Mouse (Mus musculus): ENCODE results near the gene Alkbh3. TPM values are rescaled to one million over a fixed set of nuclear protein-coding genes. Genes with fewer than 3 reads are reported as not detected.

The Alkbh3 gene
- polyA plus RNA-seq, 1 experiment from 2014 or later: 46.2 TPM

GRCm38 (mm10) chr2:93975526-93976435 lies 34.8 kb downstream of the Alkbh3 start:
- Histone ChIP-seq H3K9ac (ENCODE audit: low read length) (peak overlapping the region; percentile 51), H3K27ac (replicated peaks) (peak overlapping the region; percentile 86), H3K36me3 (ENCODE audit: control insufficient read depth, insufficient read depth, low read length) (no peaks in the 10 kb centered on the region; the same call in 1 of the 2 replicates), H3K4me3 (ENCODE audit: low read depth, low read length) (peak overlapping the region; percentile 34), H3K27me3 (ENCODE audit: control insufficient read depth, insufficient read depth, low read length) (no peaks in the 10 kb centered on the region), H3K4me1 (replicated peaks; ENCODE audit: control insufficient read depth, insufficient read depth) (peaks cover 11% of the 10 kb centered on the region; the same call in 1 of the 2 replicates), H3K4me2 (replicated peaks; ENCODE audit: low read depth) (peak overlapping the region; percentile 70), H3K9me3 (ENCODE audit: control insufficient read depth, low read length) (no peaks in the 10 kb centered on the region)
- ATAC-seq (ENCODE audit: low FRiP score, low TSS enrichment): no peak; the same call in 1 of the 2 replicates
- TF ChIP-seq EP300 (optimal IDR thresholded peaks at IDR 0.05): no peak
- no peak for TF ChIP-seq CTCF (IDR thresholded peaks at IDR 0.05; ENCODE audit: low read depth)
- DNase-seq (ENCODE audit: low spot score): no peak
- 31% methylated on average over 21 of the region's 21 CpGs for WGBS

- Histone ChIP-seq H3K27me3 (ENCODE audit: control insufficient read depth, insufficient read depth, low read length) (no peaks in the 10 kb centered on the region), H3K9me3 (ENCODE audit: control insufficient read depth, low read length) (no peaks in the 10 kb centered on the region), H3K36me3 (ENCODE audit: control insufficient read depth, insufficient read depth, low read length) (no peaks in the 10 kb centered on the region), H3K4me3 (ENCODE audit: low read depth, low read length) (no peak overlapping the region), H3K4me2 (replicated peaks; ENCODE audit: low read depth) (no peak overlapping the region), H3K27ac (replicated peaks) (0 out of 2 replicates have a peak overlapping the region, but pooled peaks have one; percentile 86), H3K4me1 (replicated peaks; ENCODE audit: control insufficient read depth, insufficient read depth) (peaks cover 11% of the 10 kb centered on the region; the same call in 1 of the 2 replicates), H3K9ac (ENCODE audit: low read length) (no peak overlapping the region)
- DNase-seq (ENCODE audit: low spot score) (no peak), ATAC-seq (ENCODE audit: low FRiP score, low TSS enrichment) (no peak)
- 45% methylated on average over 7 of the region's 7 CpGs for WGBS
- no peak for TF ChIP-seq EP300 (optimal IDR thresholded peaks at IDR 0.05)
- no peak for TF ChIP-seq CTCF (IDR thresholded peaks at IDR 0.05; ENCODE audit: low read depth)
Observed at GRCm38 (mm10) chr2:93975041-93975440, 35.6 kb downstream of the Alkbh3 start.

GRCm38 (mm10) chr2:93971647-93972046 lies 39.0 kb downstream of the Alkbh3 start:
- H3K27me3 ChIP-seq (ENCODE audit: control insufficient read depth, insufficient read depth, low read length): no peaks in the 10 kb centered on the region
- 61% methylated on average over 3 of the region's 3 CpGs for WGBS
- no peak overlapping the region for H3K9ac ChIP-seq (ENCODE audit: low read length)
- ATAC-seq (ENCODE audit: low FRiP score, low TSS enrichment) (no peak), DNase-seq (ENCODE audit: low spot score) (no peak)
- H3K4me2 ChIP-seq (replicated peaks; ENCODE audit: low read depth): no peak overlapping the region
- no peaks in the 10 kb centered on the region for H3K36me3 ChIP-seq (ENCODE audit: control insufficient read depth, insufficient read depth, low read length)
- no peak overlapping the region for H3K4me3 ChIP-seq (ENCODE audit: low read depth, low read length)
- H3K4me1 ChIP-seq (replicated peaks; ENCODE audit: control insufficient read depth, insufficient read depth): peaks cover 9% of the 10 kb centered on the region; the same call in 1 of the 2 replicates
- TF ChIP-seq CTCF (IDR thresholded peaks at IDR 0.05; ENCODE audit: low read depth) (no peak), EP300 (optimal IDR thresholded peaks at IDR 0.05) (no peak)
- no peak overlapping the region for H3K27ac ChIP-seq (replicated peaks)
- H3K9me3 ChIP-seq (ENCODE audit: control insufficient read depth, low read length): no peaks in the 10 kb centered on the region

GRCm38 (mm10) chr2:93964494-93965160 lies 46.0 kb downstream of the Alkbh3 start:
- Histone ChIP-seq H3K9me3 (ENCODE audit: control insufficient read depth, low read length) (no peaks in the 10 kb centered on the region), H3K4me2 (replicated peaks; ENCODE audit: low read depth) (no peak overlapping the region), H3K4me3 (ENCODE audit: low read depth, low read length) (no peak overlapping the region), H3K36me3 (ENCODE audit: control insufficient read depth, insufficient read depth, low read length) (no peaks in the 10 kb centered on the region), H3K27ac (replicated peaks) (no peak overlapping the region), H3K27me3 (ENCODE audit: control insufficient read depth, insufficient read depth, low read length) (no peaks in the 10 kb centered on the region), H3K9ac (ENCODE audit: low read length) (no peak overlapping the region), H3K4me1 (replicated peaks; ENCODE audit: control insufficient read depth, insufficient read depth) (no peaks in the 10 kb centered on the region)
- 42% methylated on average over 7 of the region's 7 CpGs for WGBS
- ATAC-seq (ENCODE audit: low FRiP score, low TSS enrichment) (no peak), DNase-seq (ENCODE audit: low spot score) (no peak)
- TF ChIP-seq EP300 (optimal IDR thresholded peaks at IDR 0.05) (no peak), CTCF (IDR thresholded peaks at IDR 0.05; ENCODE audit: low read depth) (no peak)

- Histone ChIP-seq H3K36me3 (ENCODE audit: control insufficient read depth, insufficient read depth, low read length) (no peaks in the 10 kb centered on the region), H3K27ac (replicated peaks) (no peak overlapping the region), H3K9me3 (ENCODE audit: control insufficient read depth, low read length) (no peaks in the 10 kb centered on the region), H3K4me2 (replicated peaks; ENCODE audit: low read depth) (no peak overlapping the region), H3K4me1 (replicated peaks; ENCODE audit: control insufficient read depth, insufficient read depth) (no peaks in the 10 kb centered on the region), H3K27me3 (ENCODE audit: control insufficient read depth, insufficient read depth, low read length) (no peaks in the 10 kb centered on the region), H3K9ac (ENCODE audit: low read length) (no peak overlapping the region), H3K4me3 (ENCODE audit: low read depth, low read length) (no peak overlapping the region)
- WGBS: 53% methylated on average over 1 of the region's 1 CpGs
- TF ChIP-seq EP300 (optimal IDR thresholded peaks at IDR 0.05): no peak
- ATAC-seq (ENCODE audit: low FRiP score, low TSS enrichment) (no peak), DNase-seq (ENCODE audit: low spot score) (no peak)
Observed at GRCm38 (mm10) chr2:93963802-93964201, 46.8 kb downstream of the Alkbh3 start.

Data from stomach, postnatal 0 days (tissue).